7 mouse cellular contexts compared by ENCODE assay signal in the genomic region with DNA sequence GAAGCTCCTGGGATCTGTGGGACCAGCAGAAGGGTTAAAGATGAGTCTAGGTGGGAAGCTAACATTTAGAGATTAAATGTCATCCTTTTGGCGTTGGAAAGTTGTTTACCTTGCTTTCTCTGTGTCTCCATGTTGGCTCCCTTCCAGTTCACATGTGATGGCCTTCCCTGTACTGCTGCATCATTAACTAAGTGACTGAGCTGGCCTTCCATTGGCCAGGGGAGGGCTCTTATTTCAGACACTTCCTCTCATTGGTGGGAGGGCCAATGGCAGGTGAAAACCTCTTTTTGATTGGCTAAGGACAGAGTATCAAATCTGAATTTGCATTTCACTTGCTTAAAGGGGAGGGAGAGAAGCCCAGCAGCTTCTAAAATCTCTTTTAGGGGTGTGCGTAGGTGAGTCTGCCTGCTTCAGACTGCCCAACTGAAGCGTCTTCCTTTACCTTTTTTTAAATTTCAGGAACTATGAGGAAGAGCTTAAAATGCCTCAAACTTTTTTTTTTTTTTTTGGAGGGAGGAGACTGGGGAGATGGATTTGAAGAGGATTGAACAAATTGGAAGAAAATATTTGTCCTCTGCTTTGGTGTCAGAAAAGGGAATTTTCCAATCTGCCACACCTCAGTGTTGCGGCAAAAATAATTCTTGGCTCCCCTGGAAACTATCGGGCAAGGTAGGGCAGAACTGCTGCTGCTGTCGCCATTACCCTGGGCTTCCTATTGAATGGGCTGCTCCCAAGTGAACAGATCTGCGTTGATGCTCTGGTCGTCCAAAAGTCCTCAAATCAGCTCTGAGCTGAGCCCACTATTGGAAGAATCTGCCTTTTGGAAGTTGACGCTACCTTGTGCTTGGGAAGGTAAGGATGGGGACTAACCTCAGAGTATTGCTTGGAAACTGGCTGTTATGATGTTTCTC.
DNase-seq lines count a peak whose midpoint lies in the region; TF ChIP-seq lines count a peak whose summit lies in the region.

No protein-coding gene starts in this region.

- 84% methylated on average over 9 of the region's 9 CpGs for WGBS in small intestine, adult 2 months

- H3K36me3 ChIP-seq in small intestine, adult 2 months (ENCODE audit: control insufficient read depth, insufficient read depth, low read length): peaks cover 9% of the 10 kb centered on the region

- TF ChIP-seq POLR2A in small intestine, adult 2 months (IDR thresholded peaks at IDR 0.05; ENCODE audit: low read depth, low read length): no peak

- H3K27me3 ChIP-seq in small intestine, adult 2 months (ENCODE audit: control insufficient read depth, insufficient read depth, low read length): no peaks in the 10 kb centered on the region

- no peak for TF ChIP-seq CTCF in small intestine, adult 2 months (IDR thresholded peaks at IDR 0.05; ENCODE audit: extremely low read depth, insufficient read length, insufficient replicate concordance, low read depth, low read length)

- peak; percentile 39 for DNase-seq in urinary bladder, adult 2 months (ENCODE audit: low spot score)
- DNase-seq in urinary bladder, postnatal 10 days (ENCODE audit: low spot score): no peak
- DNase-seq in cerebellum, postnatal 14 days: peak; percentile 71 to 74
- DNase-seq in heart, postnatal 4 days: peak; percentile 56
- peak; percentile 80 for DNase-seq in layer of hippocampus, postnatal 10 days (ENCODE audit: low spot score in 2 of 2)
- DNase-seq in lung, postnatal 25 days (ENCODE audit: low spot score): peak; percentile 87

- peak overlapping the region; percentile 81 for H3K27ac ChIP-seq in small intestine, adult 2 months (ENCODE audit: insufficient read depth, low read depth, low read length)

- H3K4me1 ChIP-seq in small intestine, adult 2 months (ENCODE audit: control insufficient read depth, insufficient read depth, insufficient read length, low read length): peaks cover 10% of the 10 kb centered on the region

- H3K4me3 ChIP-seq in small intestine, adult 2 months (ENCODE audit: low read depth, low read length): peak overlapping the region; percentile 46
